Mouse (Mus musculus) forebrain, postnatal 0 days (tissue): ENCODE data around the gene Supt5. TPM values are rescaled to one million over a fixed set of nuclear protein-coding genes. Genes with fewer than 3 reads are reported as not detected.

Experiments used
- ATAC-seq: fragments of 200-750 bp; cut with Nextera tagmentation; 2 replicates; pipeline ENCODE4 v1.8.0; 2017; ENCODE audit warnings: mild to moderate bottlenecking, moderate library complexity
- DNase-seq: peaks from one replicate; pipeline ENCODE4 v3.0.0-alpha.2; 2015
- H3K27ac ChIP-seq: fragments of 300-500 bp; sonication (generic); 2 replicates; pipeline ENCODE4 v1.5.1; 2014; ENCODE audit warnings: low read depth, mild to moderate bottlenecking, antibody characterized with exemption, low read length, moderate library complexity, mixed read lengths
- H3K27me3 ChIP-seq: fragments of 300-500 bp; sonication (generic); 2 replicates; pipeline ENCODE4 v1.6.1; 2014; ENCODE audit warnings: mild to moderate bottlenecking, low read length, mixed read lengths; ENCODE audit not compliant: insufficient read depth
- H3K36me3 ChIP-seq: fragments of 300-500 bp; sonication (generic); 2 replicates; pipeline ENCODE4 v1.6.1; 2014; ENCODE audit warnings: mild to moderate bottlenecking, moderate library complexity; ENCODE audit not compliant: insufficient read depth
- H3K4me1 ChIP-seq: fragments of 300-500 bp; sonication (generic); 2 replicates; pipeline ENCODE4 v1.6.1; 2014; ENCODE audit warnings: antibody characterized with exemption; ENCODE audit not compliant: insufficient read depth
- H3K4me2 ChIP-seq: fragments of 300-500 bp; sonication (generic); 2 replicates; pipeline ENCODE4 v1.6.1; 2014; ENCODE audit warnings: low read depth, mild to moderate bottlenecking, moderate library complexity
- H3K4me3 ChIP-seq: fragments of 300-500 bp; sonication (generic); 2 replicates; pipeline ENCODE4 v1.5.1; 2014; ENCODE audit warnings: low read depth, low read length, mixed read lengths
- H3K9ac ChIP-seq: fragments of 300-500 bp; sonication (generic); 2 replicates; pipeline ENCODE4 v1.6.1; 2014; ENCODE audit warnings: mild to moderate bottlenecking
- H3K9me3 ChIP-seq: fragments of 300-500 bp; sonication (generic); 2 replicates; pipeline ENCODE4 v1.6.1; 2016; ENCODE audit warnings: low read length
- CTCF ChIP-seq: sonication (generic); IDR thresholded peaks from 2 replicates; pipeline ENCODE4 v1.5.1; 2016; ENCODE audit warnings: antibody characterized with exemption, control low read depth, low read depth
- WGBS: fragments of 180-500 bp; shearing (Covaris S2); extraction: QIAGEN DNeasy Blood & Tissue Kit; methylation state at CpG from one replicate; pipeline ENCODE4 v1.1.7; 2014; 5-methylcytosine and 5-hydroxymethylcytosine counted together
- polyA plus RNA-seq: library from polyadenylated mRNA; unstranded; fragments of >200 nt; fragmentation: Nextera tagmentation; extraction: Ambion mirVana; gene quantifications from 2 replicates; pipeline ENCODE4 v1.2.1, GENCODE M21; 2015
- total RNA-seq: library from RNA; depleted of rRNA; stranded (reverse); fragments of >200 nt; gene quantifications from 2 replicates; pipeline ENCODE4 v1.2.3, GENCODE M21; 2014

Supt5 gene
- total and polyA plus RNA-seq, 2 experiments from 2014 or later, result 83.3 to 111 TPM

DNA sequence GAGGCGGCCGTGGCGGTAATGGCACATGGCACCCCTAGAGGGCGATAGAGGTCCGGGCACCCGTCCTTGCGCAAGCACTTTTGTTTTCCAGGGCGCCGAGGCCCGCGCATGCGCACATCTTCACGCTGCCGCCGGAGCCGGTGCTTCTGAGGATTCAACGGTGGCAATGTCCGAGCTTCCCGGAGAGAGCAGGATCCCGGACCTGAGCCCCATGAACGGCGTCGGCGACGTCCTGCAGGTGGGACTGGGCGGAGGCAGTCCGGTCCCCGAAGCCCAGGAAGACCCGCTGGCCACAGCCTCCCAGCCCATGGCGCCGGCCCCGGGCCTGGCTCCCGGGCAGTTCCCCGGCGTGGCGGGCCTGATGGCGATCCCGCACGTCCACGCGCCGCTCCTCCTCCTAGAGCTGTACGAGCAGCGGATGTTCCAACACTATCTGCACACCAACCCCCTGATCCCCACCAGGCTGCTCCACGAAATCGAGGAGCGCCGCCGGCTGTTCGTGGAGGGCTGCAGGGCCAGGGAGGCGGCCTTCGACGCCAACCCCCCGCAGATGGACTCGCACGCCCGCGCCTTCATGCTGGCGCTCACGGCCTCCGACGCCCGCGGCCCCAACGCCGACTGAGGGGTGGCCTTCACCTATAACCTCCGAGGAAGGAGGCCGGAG lies 60.8 kb downstream of the Supt5 start, which contains the start of gene Eid2b:
Gene Eid2b (plus strand): TSS at position 125 of the 664 bp plus-strand sequence.
- no peaks in the 10 kb centered on the region for H3K27me3 ChIP-seq
- peaks cover 9% of the 10 kb centered on the region for H3K36me3 ChIP-seq
- DNase-seq, result peak; percentile 97
- 6% methylated on average over 68 of the region's 68 CpGs for WGBS
- peak within 1 kb of the TSS; percentile 76 for H3K4me3 ChIP-seq
- H3K4me1 ChIP-seq, result peaks cover 12% of the 10 kb centered on the region
- peak; percentile 91 for TF ChIP-seq CTCF
- H3K9me3 ChIP-seq, result no peaks in the 10 kb centered on the region
- ATAC-seq, result peak; percentile 65
- H3K4me2 ChIP-seq, result peak within 1 kb of the TSS; percentile 70
- peak within 1 kb of the TSS; percentile 89 for H3K9ac ChIP-seq
- peak within 1 kb of the TSS; percentile 79 for H3K27ac ChIP-seq

DNA sequence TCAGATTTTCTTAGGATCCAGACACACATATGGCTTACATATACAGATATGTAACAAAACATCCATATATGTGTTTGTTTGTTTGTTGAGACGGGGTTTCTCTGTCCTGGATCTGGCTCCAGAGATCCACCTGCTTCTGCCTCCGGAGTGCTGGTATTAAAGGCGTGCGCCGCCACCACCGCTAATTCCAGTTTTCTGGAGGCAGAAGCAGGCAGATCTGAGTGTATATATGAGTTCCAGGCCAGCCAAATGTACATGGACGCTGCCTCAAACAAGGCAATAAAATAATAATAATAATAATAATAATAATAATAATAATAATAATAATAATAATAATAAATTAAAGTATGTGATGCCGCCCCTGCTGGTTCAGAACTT lies 61.3 kb downstream of the Supt5 start:
- Histone ChIP-seq H3K9ac (no peak overlapping the region), H3K4me2 (no peak overlapping the region), H3K4me1 (peaks cover 12% of the 10 kb centered on the region), H3K9me3 (no peaks in the 10 kb centered on the region), H3K36me3 (peaks cover 11% of the 10 kb centered on the region), H3K27me3 (no peaks in the 10 kb centered on the region), H3K27ac (no peak overlapping the region), H3K4me3 (peak overlapping the region; percentile 76; the same call in 1 of the 2 replicates)
- TF ChIP-seq CTCF, result no peak
- 60% methylated on average over 8 of the region's 8 CpGs for WGBS
- DNase-seq (no peak), ATAC-seq (0 out of 2 replicates have a peak, but pooled peaks have one; percentile 2)

- DNase-seq, result no peak
- no peak overlapping the region for H3K4me2 ChIP-seq
- no peak overlapping the region for H3K9ac ChIP-seq
- WGBS, result 69% methylated on average over 3 of the region's 3 CpGs
- no peak overlapping the region for H3K4me3 ChIP-seq
- H3K27me3 ChIP-seq, result no peaks in the 10 kb centered on the region
- TF ChIP-seq CTCF, result peak; percentile 41
- no peak overlapping the region for H3K27ac ChIP-seq
- no peaks in the 10 kb centered on the region for H3K9me3 ChIP-seq
- ATAC-seq, result no peak
- no peaks in the 10 kb centered on the region for H3K4me1 ChIP-seq
- H3K36me3 ChIP-seq, result peaks cover 11% of the 10 kb centered on the region
Observed at GRCm38 (mm10) chr7:28271761-28272160, 66.8 kb downstream of the Supt5 start.

- ATAC-seq (no peak), DNase-seq (no peak)
- H3K4me3 ChIP-seq, result peak overlapping the region; percentile 97; the same call in 1 of the 2 replicates
Observed at GRCm38 (mm10) chr7:28269355-28269754, 69.2 kb downstream of the Supt5 start.

DNA sequence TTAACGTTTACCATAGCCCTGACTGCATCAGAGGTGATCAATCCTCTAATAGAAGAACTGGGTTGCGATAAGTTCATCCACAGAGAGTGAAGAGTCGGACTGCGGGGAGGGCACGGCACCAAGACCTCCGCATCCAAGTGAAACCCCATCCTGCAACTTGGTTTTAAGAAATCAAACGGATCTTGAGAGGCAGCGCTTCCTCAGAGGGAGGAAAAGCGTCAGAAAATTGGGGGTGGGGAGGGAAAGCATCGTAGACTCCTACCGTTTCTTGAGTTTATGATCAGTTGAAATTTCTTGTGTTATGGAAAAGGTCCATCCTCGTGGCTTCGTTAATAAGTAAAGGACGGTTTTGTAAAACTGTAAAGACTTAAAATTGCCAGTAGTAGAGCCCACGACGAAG lies 70.0 kb downstream of the Supt5 start:
- WGBS, result 33% methylated on average over 16 of the region's 16 CpGs
- H3K4me1 ChIP-seq, result no peaks in the 10 kb centered on the region
- peak overlapping the region; percentile 95 for H3K9ac ChIP-seq
- ATAC-seq, result no peak
- no peaks in the 10 kb centered on the region for H3K9me3 ChIP-seq
- H3K36me3 ChIP-seq, result peaks cover 10% of the 10 kb centered on the region
- no peak for TF ChIP-seq CTCF
- no peak for DNase-seq
- H3K27me3 ChIP-seq, result no peaks in the 10 kb centered on the region
- peak overlapping the region; percentile 80 for H3K4me2 ChIP-seq
- H3K4me3 ChIP-seq, result peak overlapping the region; percentile 97
- peak overlapping the region; percentile 93 for H3K27ac ChIP-seq

More at GRCm38 (mm10) chr7:28269355-28269754, 69.2 kb downstream of the Supt5 start:
- Histone ChIP-seq H3K27me3 (no peaks in the 10 kb centered on the region), H3K4me2 (no peak overlapping the region), H3K36me3 (peaks cover 11% of the 10 kb centered on the region), H3K9me3 (no peaks in the 10 kb centered on the region), H3K9ac (no peak overlapping the region), H3K27ac (no peak overlapping the region), H3K4me1 (no peaks in the 10 kb centered on the region)
- WGBS, result 92% methylated on average over 12 of the region's 12 CpGs
- TF ChIP-seq CTCF, result peak; percentile 46

DNA sequence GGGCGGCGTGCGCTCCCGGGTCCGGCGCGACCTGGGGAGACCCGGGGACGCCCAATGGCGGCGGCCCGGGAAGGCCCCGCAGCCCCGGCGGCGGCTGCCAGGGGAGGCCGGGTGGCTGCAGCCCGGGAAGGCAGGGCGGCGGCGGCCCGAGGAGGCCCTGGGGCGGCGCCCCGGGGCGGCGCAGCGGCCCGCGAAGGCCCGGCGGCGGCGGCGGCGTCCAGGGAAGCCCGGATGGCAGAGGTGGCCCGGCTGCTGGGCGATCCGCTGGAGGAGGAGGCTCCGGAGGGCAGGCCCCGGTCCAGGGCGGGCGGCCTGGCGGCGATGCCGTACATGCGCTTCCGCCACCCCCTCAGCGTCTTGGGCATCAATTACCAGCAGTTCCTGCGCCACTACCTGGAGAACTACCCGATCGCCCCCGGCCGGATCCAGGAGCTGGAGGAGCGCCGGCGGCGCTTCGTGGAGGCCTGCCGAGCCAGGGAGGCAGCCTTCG lies 70.5 kb downstream of the Supt5 start:
- peak overlapping the region; percentile 93 for H3K27ac ChIP-seq
- WGBS, result 3% methylated on average over 60 of the region's 62 CpGs
- peak overlapping the region; percentile 97 for H3K4me3 ChIP-seq
- no peak for TF ChIP-seq CTCF
- no peaks in the 10 kb centered on the region for H3K4me1 ChIP-seq
- no peaks in the 10 kb centered on the region for H3K27me3 ChIP-seq
- DNase-seq (peak; percentile 61), ATAC-seq (peak; percentile 76)
- H3K36me3 ChIP-seq, result peaks cover 5% of the 10 kb centered on the region
- H3K9me3 ChIP-seq, result no peaks in the 10 kb centered on the region
- peak overlapping the region; percentile 80 for H3K4me2 ChIP-seq
- H3K9ac ChIP-seq, result peak overlapping the region; percentile 95
